Mouse (Mus musculus) midbrain, embryonic 11.5 days (tissue): ENCODE results near the gene Gal3st1. TPM values are rescaled to one million over a fixed set of nuclear protein-coding genes. Genes with fewer than 3 reads are reported as not detected.

Source experiments
- ATAC-seq: fragments of 200-750 bp; cut with Nextera tagmentation; 2 replicates; pipeline ENCODE4 v1.8.0; 2017; ENCODE audit warnings: moderate TSS enrichment, moderate library complexity; ENCODE audit not compliant: low FRiP score
- DNase-seq: peaks from one replicate; pipeline ENCODE4 v3.0.0; 2015; ENCODE audit warnings: low spot score; ENCODE audit errors: missing footprints
- H3K27ac ChIP-seq: fragments of 300-500 bp; sonication (generic); 2 replicates; pipeline ENCODE4 v1.5.1; 2014; ENCODE audit warnings: low read depth, low read length
- H3K27me3 ChIP-seq: fragments of 300-500 bp; sonication (generic); 2 replicates; pipeline ENCODE4 v1.6.1; 2014; ENCODE audit warnings: mild to moderate bottlenecking, low read length, moderate library complexity, mixed read lengths; ENCODE audit not compliant: control insufficient read depth, insufficient read depth
- H3K36me3 ChIP-seq: fragments of 300-500 bp; sonication (generic); 2 replicates; pipeline ENCODE4 v1.6.1; 2014; ENCODE audit warnings: mild to moderate bottlenecking, low read length, moderate library complexity, mixed read lengths; ENCODE audit not compliant: control insufficient read depth, insufficient read depth
- H3K4me1 ChIP-seq: fragments of 300-500 bp; sonication (generic); 2 replicates; pipeline ENCODE4 v1.6.1; 2014; ENCODE audit warnings: low read length; ENCODE audit not compliant: control insufficient read depth, insufficient read depth
- H3K4me2 ChIP-seq: fragments of 300-500 bp; sonication (generic); 2 replicates; pipeline ENCODE4 v1.6.1; 2014; ENCODE audit warnings: mild to moderate bottlenecking, moderate library complexity
- H3K4me3 ChIP-seq: fragments of 300-500 bp; sonication (generic); 2 replicates; pipeline ENCODE4 v1.5.1; 2014; ENCODE audit warnings: low read depth, low read length
- H3K9ac ChIP-seq: fragments of 300-500 bp; sonication (generic); 2 replicates; pipeline ENCODE4 v1.6.1; 2014; ENCODE audit warnings: low read length
- H3K9me3 ChIP-seq: fragments of 300-500 bp; sonication (generic); 2 replicates; pipeline ENCODE4 v1.6.1; 2016; ENCODE audit warnings: low read length; ENCODE audit not compliant: control insufficient read depth
- whole genome bisulfite sequencing: fragments of 180-500 bp; shearing (Covaris S2); extraction: QIAGEN DNeasy Blood & Tissue Kit; methylation state at CpG from one replicate; pipeline ENCODE4 v1.1.7; 2014; 5-methylcytosine and 5-hydroxymethylcytosine counted together
- polyA plus RNA-seq: library from polyadenylated mRNA; unstranded; fragments of >200 nt; fragmentation: Nextera tagmentation; extraction: Ambion mirVana; gene quantifications from 2 replicates; pipeline ENCODE4 v1.2.1, GENCODE M21; 2014

Gal3st1 gene
- polyA plus RNA-seq, 1 experiment from 2014 or later = not detected

GRCm38 (mm10) chr11:3960901-3961300 is 22.5 kb upstream of the Gal3st1 start:
- no peak overlapping the region for H3K9ac ChIP-seq
- H3K27ac ChIP-seq = no peak overlapping the region
- H3K27me3 ChIP-seq = no peaks in the 10 kb centered on the region; the same call in 1 of the 2 replicates
- no peaks in the 10 kb centered on the region for H3K9me3 ChIP-seq
- H3K4me2 ChIP-seq = no peak overlapping the region
- H3K4me3 ChIP-seq = no peak overlapping the region
- H3K36me3 ChIP-seq = no peaks in the 10 kb centered on the region
- H3K4me1 ChIP-seq = peaks cover 7% of the 10 kb centered on the region
- DNase-seq (no peak), ATAC-seq (no peak)
- WGBS = 60% methylated on average over 1 of the region's 2 CpGs

- Histone ChIP-seq H3K4me3 (no peak overlapping the region), H3K36me3 (no peaks in the 10 kb centered on the region), H3K27ac (no peak overlapping the region), H3K27me3 (no peaks in the 10 kb centered on the region; the same call in 1 of the 2 replicates), H3K9ac (no peak overlapping the region), H3K9me3 (no peaks in the 10 kb centered on the region), H3K4me1 (peaks cover 7% of the 10 kb centered on the region), H3K4me2 (no peak overlapping the region)
- 78% methylated on average over 3 of the region's 3 CpGs for WGBS
- ATAC-seq (no peak), DNase-seq (no peak)
Observed at GRCm38 (mm10) chr11:3961761-3962160, 21.7 kb upstream of the Gal3st1 start.

GRCm38 (mm10) chr11:3963155-3963554 is 20.3 kb upstream of the Gal3st1 start:
- peak overlapping the region; percentile 88; the same call in 1 of the 2 replicates for H3K4me2 ChIP-seq
- no peaks in the 10 kb centered on the region for H3K9me3 ChIP-seq
- H3K36me3 ChIP-seq = no peaks in the 10 kb centered on the region
- H3K4me1 ChIP-seq = peaks cover 7% of the 10 kb centered on the region
- H3K27me3 ChIP-seq = no peaks in the 10 kb centered on the region; the same call in 1 of the 2 replicates
- WGBS = 74% methylated on average over 10 of the region's 10 CpGs
- H3K27ac ChIP-seq = no peak overlapping the region; the same call in 1 of the 2 replicates
- peak overlapping the region; percentile 78; the same call in 1 of the 2 replicates for H3K4me3 ChIP-seq
- ATAC-seq (peak; percentile 25; the same call in 1 of the 2 replicates), DNase-seq (no peak)
- peak overlapping the region; percentile 85; the same call in 1 of the 2 replicates for H3K9ac ChIP-seq

GRCm38 (mm10) chr11:3963610-3964415 is 19.6 kb upstream of the Gal3st1 start, which contains the start of gene Pes1:
Pes1 (plus strand) TSS chr11:3963975.
- no peaks in the 10 kb centered on the region; the same call in 1 of the 2 replicates for H3K27me3 ChIP-seq
- WGBS = under 1% methylated on average over 31 of the region's 31 CpGs
- H3K4me1 ChIP-seq = peaks cover 7% of the 10 kb centered on the region
- H3K4me2 ChIP-seq = peak within 1 kb of the TSS; percentile 88
- H3K27ac ChIP-seq = peak within 1 kb of the TSS; percentile 25; the same call in 1 of the 2 replicates
- H3K9me3 ChIP-seq = no peaks in the 10 kb centered on the region
- peak within 1 kb of the TSS; percentile 85 for H3K9ac ChIP-seq
- H3K4me3 ChIP-seq = peak within 1 kb of the TSS; percentile 78
- ATAC-seq = peak; percentile 95
- DNase-seq = peak; percentile 98
- H3K36me3 ChIP-seq = no peaks in the 10 kb centered on the region

DNA sequence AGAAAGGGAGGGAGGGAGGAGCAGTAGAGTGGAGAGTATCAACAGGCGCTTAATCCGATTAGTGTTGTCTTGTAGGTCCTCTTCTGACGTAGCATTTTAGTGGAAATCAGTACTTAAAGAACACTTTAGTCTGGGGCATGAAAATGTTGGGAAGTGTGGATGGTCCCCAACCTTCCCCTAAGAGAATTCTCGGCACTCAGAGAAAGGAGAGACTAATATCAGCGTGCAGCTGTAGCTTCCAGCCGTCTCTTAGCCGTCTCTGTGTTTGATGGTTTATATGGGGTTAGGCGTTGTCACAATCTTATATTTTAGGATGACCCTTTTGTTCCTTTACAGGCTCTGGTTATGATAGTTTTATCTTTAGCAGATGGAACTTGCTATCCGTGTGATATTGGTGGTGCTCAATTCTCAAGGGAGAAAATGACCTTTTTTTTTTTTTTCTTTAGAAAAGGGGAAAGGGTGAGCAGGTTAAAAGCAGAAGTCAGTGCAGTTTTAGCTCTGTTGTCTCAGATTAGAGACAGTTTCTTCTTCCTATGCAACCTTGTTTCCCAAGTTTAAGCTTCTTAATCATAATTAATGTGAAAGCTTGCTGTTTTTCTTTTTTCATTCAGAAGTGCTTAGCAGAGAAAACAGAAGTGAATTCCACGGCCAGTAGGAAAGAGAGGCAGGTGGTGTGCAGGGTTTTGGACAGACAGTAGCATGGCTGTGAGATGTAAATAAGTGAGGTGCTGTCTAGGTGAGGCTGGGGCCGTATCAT is 18.8 kb upstream of the Gal3st1 start:
- no peaks in the 10 kb centered on the region for H3K27me3 ChIP-seq
- no peaks in the 10 kb centered on the region for H3K36me3 ChIP-seq
- DNase-seq (no peak), ATAC-seq (no peak)
- H3K9ac ChIP-seq = peak overlapping the region; percentile 85
- H3K4me3 ChIP-seq = peak overlapping the region; percentile 78
- H3K4me1 ChIP-seq = peaks cover 7% of the 10 kb centered on the region
- H3K9me3 ChIP-seq = no peaks in the 10 kb centered on the region
- H3K4me2 ChIP-seq = peak overlapping the region; percentile 88
- 0 out of 2 replicates have a peak overlapping the region, but pooled peaks have one; percentile 6 for H3K27ac ChIP-seq
- WGBS = 12% methylated on average over 11 of the region's 11 CpGs

- no peak overlapping the region for H3K4me2 ChIP-seq
- WGBS = 82% methylated on average over 3 of the region's 3 CpGs
- H3K36me3 ChIP-seq = peaks cover 24% of the 10 kb centered on the region
- DNase-seq (no peak), ATAC-seq (no peak)
- peaks cover 3% of the 10 kb centered on the region for H3K4me1 ChIP-seq
- H3K9me3 ChIP-seq = no peaks in the 10 kb centered on the region
- no peak overlapping the region for H3K27ac ChIP-seq
- H3K9ac ChIP-seq = no peak overlapping the region
- no peaks in the 10 kb centered on the region for H3K27me3 ChIP-seq
- H3K4me3 ChIP-seq = no peak overlapping the region
Observed at GRCm38 (mm10) chr11:3969837-3970236, 13.6 kb upstream of the Gal3st1 start.

DNA sequence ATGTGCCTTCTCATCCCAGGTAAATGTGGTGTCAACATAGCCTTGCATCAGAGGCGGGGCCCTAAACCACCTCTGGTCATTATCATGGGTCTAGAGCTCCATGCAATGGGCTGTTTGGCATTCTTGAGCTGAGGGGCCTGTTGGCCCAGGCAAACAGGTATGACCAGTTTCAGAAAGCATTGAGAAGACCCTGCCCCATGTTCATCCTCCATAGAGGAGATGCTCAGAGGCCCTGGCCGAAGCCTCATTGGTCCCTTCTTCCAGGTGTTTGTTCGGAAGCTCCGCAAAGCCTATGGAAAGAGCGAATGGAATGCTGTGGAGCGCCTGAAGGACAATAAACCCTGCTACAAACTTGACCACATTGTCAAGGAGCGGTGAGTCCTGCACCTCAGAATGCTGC is 13.1 kb upstream of the Gal3st1 start:
- WGBS = 97% methylated on average over 7 of the region's 7 CpGs
- H3K36me3 ChIP-seq = peaks cover 25% of the 10 kb centered on the region
- no peaks in the 10 kb centered on the region for H3K27me3 ChIP-seq
- no peak for DNase-seq
- H3K27ac ChIP-seq = no peak overlapping the region
- no peaks in the 10 kb centered on the region for H3K9me3 ChIP-seq
- H3K4me1 ChIP-seq = no peaks in the 10 kb centered on the region; the same call in 1 of the 2 replicates
- ATAC-seq = no peak
- H3K4me2 ChIP-seq = no peak overlapping the region
- no peak overlapping the region for H3K4me3 ChIP-seq
- no peak overlapping the region for H3K9ac ChIP-seq

GRCm38 (mm10) chr11:3973081-3973480 is 10.4 kb upstream of the Gal3st1 start:
- Histone ChIP-seq H3K4me1 (no peaks in the 10 kb centered on the region), H3K4me2 (no peak overlapping the region), H3K36me3 (peaks cover 33% of the 10 kb centered on the region), H3K27ac (no peak overlapping the region), H3K9ac (no peak overlapping the region), H3K9me3 (no peaks in the 10 kb centered on the region), H3K27me3 (no peaks in the 10 kb centered on the region), H3K4me3 (no peak overlapping the region)
- DNase-seq = no peak
- 96% methylated on average over 7 of the region's 7 CpGs for WGBS
- no peak for ATAC-seq

GRCm38 (mm10) chr11:3974311-3974710 is 9.1 kb upstream of the Gal3st1 start:
- Histone ChIP-seq H3K27me3 (no peaks in the 10 kb centered on the region), H3K36me3 (peaks cover 41% of the 10 kb centered on the region), H3K4me3 (no peak overlapping the region), H3K4me2 (no peak overlapping the region), H3K27ac (no peak overlapping the region), H3K9me3 (no peaks in the 10 kb centered on the region), H3K9ac (no peak overlapping the region), H3K4me1 (no peaks in the 10 kb centered on the region)
- ATAC-seq (no peak), DNase-seq (no peak)
- 67% methylated on average over 3 of the region's 3 CpGs for WGBS
